Mouse (Mus musculus) neural tube, embryonic 14.5 days (tissue): ENCODE results near the gene Alkbh5. TPM values are rescaled to one million over a fixed set of nuclear protein-coding genes. Genes with fewer than 3 reads are reported as not detected.

ENCODE experiments used
- ATAC-seq: fragments of 200-750 bp; cut with Nextera tagmentation; 2 replicates; pipeline ENCODE4 v1.8.0; 2017; ENCODE audit warnings: low read depth, mild to moderate bottlenecking, moderate TSS enrichment, moderate library complexity
- H3K27ac ChIP-seq: fragments of 300-500 bp; sonication (generic); 2 replicates; pipeline ENCODE4 v1.5.1; 2014; ENCODE audit warnings: low read depth, mild to moderate bottlenecking, control low read depth, low read length, moderate library complexity, mixed read lengths
- H3K27me3 ChIP-seq: fragments of 300-500 bp; sonication (generic); 2 replicates; pipeline ENCODE4 v1.6.1; 2014; ENCODE audit warnings: low read length; ENCODE audit not compliant: control insufficient read depth, insufficient read depth
- H3K36me3 ChIP-seq: fragments of 300-500 bp; sonication (generic); 2 replicates; pipeline ENCODE4 v1.6.1; 2014; ENCODE audit warnings: low read length, mixed read lengths; ENCODE audit not compliant: control insufficient read depth, insufficient read depth
- H3K4me1 ChIP-seq: fragments of 300-500 bp; sonication (generic); 2 replicates; pipeline ENCODE4 v1.6.1; 2014; ENCODE audit warnings: low read length; ENCODE audit not compliant: control insufficient read depth, insufficient read depth
- H3K4me2 ChIP-seq: fragments of 300-500 bp; sonication (generic); 2 replicates; pipeline ENCODE4 v1.6.1; 2014; ENCODE audit warnings: mild to moderate bottlenecking, low read depth, low read length, control low read depth
- H3K4me3 ChIP-seq: fragments of 300-500 bp; sonication (generic); 2 replicates; pipeline ENCODE4 v1.5.1; 2014; ENCODE audit warnings: low read depth, low read length, control low read depth, mixed read lengths
- H3K9ac ChIP-seq: fragments of 300-500 bp; sonication (generic); replicated peaks from 2 replicates; pipeline ENCODE4 v1.6.1; 2014; ENCODE audit warnings: low read depth, mild to moderate bottlenecking, control low read depth, low read length, mixed read lengths
- H3K9me3 ChIP-seq: fragments of 300-500 bp; sonication (generic); 2 replicates; pipeline ENCODE4 v1.6.1; 2016; ENCODE audit warnings: low read length; ENCODE audit not compliant: control insufficient read depth
- WGBS: fragments of 180-500 bp; shearing (Covaris S2); extraction: QIAGEN DNeasy Blood & Tissue Kit; methylation state at CpG from one replicate; pipeline ENCODE4 v1.1.7; 2014; 5-methylcytosine and 5-hydroxymethylcytosine counted together
- polyA plus RNA-seq: library from polyadenylated mRNA; unstranded; fragments of >200 nt; fragmentation: Nextera tagmentation; extraction: Ambion mirVana; gene quantifications from 2 replicates; pipeline ENCODE4 v1.2.1, GENCODE M21; 2014

Gene Alkbh5
- polyA plus RNA-seq, result 17.0 and 19.9 TPM in 2 replicates

DNA sequence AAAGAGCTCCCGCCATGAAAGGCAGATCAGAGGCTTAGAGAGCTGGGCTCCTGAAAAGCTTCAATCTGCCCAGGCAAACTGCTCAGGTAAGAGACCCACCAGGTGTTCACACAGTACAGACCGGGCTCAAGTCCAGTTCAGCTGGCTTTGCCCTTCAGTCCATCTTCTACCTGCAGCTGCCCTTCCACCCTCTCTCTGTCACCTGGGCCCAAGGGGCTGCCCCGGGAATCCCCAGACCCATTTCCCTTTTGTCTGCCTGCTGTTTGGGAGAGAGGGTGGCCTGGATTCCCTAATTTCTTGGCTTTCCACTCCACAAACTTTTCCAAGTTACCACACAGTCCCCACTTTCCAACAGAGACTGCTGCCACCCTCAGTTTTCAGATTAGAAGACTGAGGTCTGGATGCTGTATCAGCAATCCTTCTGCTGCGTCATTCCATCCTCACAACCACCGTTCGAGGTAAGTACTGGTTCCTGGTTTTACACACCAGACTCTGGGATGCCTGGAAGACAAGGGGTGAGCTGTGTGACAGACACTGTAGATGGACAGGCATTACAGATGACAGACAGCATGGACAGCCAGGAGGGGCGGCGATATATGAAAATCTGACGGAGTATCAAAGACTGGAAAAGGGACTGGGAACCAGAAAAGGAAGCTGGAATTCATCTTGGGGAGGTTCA lies at the start of gene Alkbh5:
Gene Alkbh5, plus strand, starts transcription at position 202 of the 679 bp plus-strand sequence.
- H3K9me3 ChIP-seq, result no peaks in the 10 kb centered on the region
- H3K9ac ChIP-seq, result peak within 1 kb of the TSS; percentile 80
- WGBS, result 18% methylated on average over 9 of the region's 9 CpGs
- H3K4me3 ChIP-seq, result peak within 1 kb of the TSS; percentile 97
- H3K36me3 ChIP-seq, result no peaks in the 10 kb centered on the region
- peak within 1 kb of the TSS; percentile 99 for H3K4me2 ChIP-seq
- ATAC-seq, result no peak
- peak within 1 kb of the TSS; percentile 96 for H3K27ac ChIP-seq
- no peaks in the 10 kb centered on the region for H3K27me3 ChIP-seq
- H3K4me1 ChIP-seq, result peaks cover 32% of the 10 kb centered on the region

DNA sequence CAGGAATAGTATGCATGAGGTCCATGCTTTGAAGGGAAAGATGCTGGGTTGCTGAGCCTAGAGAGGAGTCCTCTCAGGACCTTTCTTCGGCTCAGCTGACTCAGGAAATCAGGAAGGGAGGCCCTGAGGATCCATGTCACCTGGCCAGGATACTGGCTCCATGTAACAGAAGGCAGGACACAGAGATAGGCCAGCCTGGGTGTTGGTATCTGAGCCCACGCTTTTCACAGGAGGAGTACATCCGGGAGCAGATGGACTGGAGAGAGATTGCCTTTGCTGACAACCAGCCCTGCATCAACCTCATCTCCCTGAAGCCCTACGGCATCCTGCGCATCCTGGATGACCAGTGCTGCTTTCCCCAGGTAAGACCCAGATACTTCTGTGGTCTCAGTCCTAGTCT lies 43.5 kb upstream of the Alkbh5 start:
- H3K36me3 ChIP-seq, result no peaks in the 10 kb centered on the region
- H3K4me1 ChIP-seq, result no peaks in the 10 kb centered on the region
- 89% methylated on average over 5 of the region's 5 CpGs for WGBS
- no peak overlapping the region for H3K27ac ChIP-seq
- H3K4me3 ChIP-seq, result no peak overlapping the region
- ATAC-seq, result no peak
- no peaks in the 10 kb centered on the region for H3K9me3 ChIP-seq
- H3K4me2 ChIP-seq, result no peak overlapping the region
- no peak overlapping the region for H3K9ac ChIP-seq
- no peaks in the 10 kb centered on the region for H3K27me3 ChIP-seq

- no peaks in the 10 kb centered on the region for H3K27me3 ChIP-seq
- 72% methylated on average over 2 of the region's 2 CpGs for WGBS
- no peaks in the 10 kb centered on the region for H3K4me1 ChIP-seq
- no peak for ATAC-seq
- H3K27ac ChIP-seq, result no peak overlapping the region
- no peaks in the 10 kb centered on the region for H3K9me3 ChIP-seq
- no peak overlapping the region for H3K4me2 ChIP-seq
- no peak overlapping the region for H3K9ac ChIP-seq
- no peaks in the 10 kb centered on the region for H3K36me3 ChIP-seq
- no peak overlapping the region for H3K4me3 ChIP-seq
These were observed 40.5 kb upstream of the Alkbh5 start for GRCm38 (mm10) chr11:60495692-60496091.

- Histone ChIP-seq H3K9me3 (no peaks in the 10 kb centered on the region), H3K9ac (no peak overlapping the region), H3K36me3 (no peaks in the 10 kb centered on the region), H3K4me3 (no peak overlapping the region), H3K4me2 (no peak overlapping the region), H3K27ac (no peak overlapping the region), H3K4me1 (0 out of 2 replicates have a peak, but pooled peaks cover 7% of the 10 kb centered on the region), H3K27me3 (no peaks in the 10 kb centered on the region; the same call in 1 of the 2 replicates)
- 84% methylated on average over 13 of the region's 13 CpGs for WGBS
- no peak for ATAC-seq
These were observed 28.9 kb upstream of the Alkbh5 start for GRCm38 (mm10) chr11:60507281-60507680.

DNA sequence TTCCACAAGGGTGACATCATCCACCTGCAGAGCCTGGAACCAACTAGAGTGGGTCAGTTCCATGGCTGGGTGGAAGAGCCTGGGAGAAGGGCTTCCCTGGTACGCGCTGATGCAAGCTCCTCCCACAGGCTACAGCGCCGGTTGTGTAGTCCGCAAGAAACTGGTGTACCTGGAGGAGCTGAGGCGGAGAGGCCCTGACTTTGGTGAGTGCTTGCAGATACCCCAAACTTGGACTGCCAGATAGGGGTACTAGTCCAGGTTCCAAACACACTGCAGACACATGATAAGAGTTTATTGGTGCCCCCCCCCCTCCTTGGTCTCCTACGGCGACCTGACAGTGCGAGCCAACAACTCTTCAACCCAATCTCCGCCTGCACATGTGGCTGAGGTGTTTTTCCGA lies 27.2 kb upstream of the Alkbh5 start:
- H3K4me1 ChIP-seq, result 0 out of 2 replicates have a peak, but pooled peaks cover 7% of the 10 kb centered on the region
- no peak for ATAC-seq
- no peak overlapping the region for H3K9ac ChIP-seq
- no peak overlapping the region for H3K27ac ChIP-seq
- no peaks in the 10 kb centered on the region for H3K36me3 ChIP-seq
- no peaks in the 10 kb centered on the region for H3K9me3 ChIP-seq
- H3K4me2 ChIP-seq, result peak overlapping the region; percentile 56
- H3K4me3 ChIP-seq, result peak overlapping the region; percentile 22; the same call in 1 of the 2 replicates
- 6% methylated on average over 11 of the region's 11 CpGs for WGBS
- H3K27me3 ChIP-seq, result no peaks in the 10 kb centered on the region; the same call in 1 of the 2 replicates

GRCm38 (mm10) chr11:60509500-60509899 lies 26.7 kb upstream of the Alkbh5 start:
- Histone ChIP-seq H3K9ac (peak overlapping the region; percentile 34), H3K36me3 (no peaks in the 10 kb centered on the region), H3K27me3 (no peaks in the 10 kb centered on the region; the same call in 1 of the 2 replicates), H3K4me1 (0 out of 2 replicates have a peak, but pooled peaks cover 7% of the 10 kb centered on the region), H3K27ac (no peak overlapping the region), H3K4me3 (peak overlapping the region; percentile 22), H3K4me2 (peak overlapping the region; percentile 56), H3K9me3 (no peaks in the 10 kb centered on the region)
- no peak for ATAC-seq
- 1% methylated on average over 25 of the region's 25 CpGs for WGBS

DNA sequence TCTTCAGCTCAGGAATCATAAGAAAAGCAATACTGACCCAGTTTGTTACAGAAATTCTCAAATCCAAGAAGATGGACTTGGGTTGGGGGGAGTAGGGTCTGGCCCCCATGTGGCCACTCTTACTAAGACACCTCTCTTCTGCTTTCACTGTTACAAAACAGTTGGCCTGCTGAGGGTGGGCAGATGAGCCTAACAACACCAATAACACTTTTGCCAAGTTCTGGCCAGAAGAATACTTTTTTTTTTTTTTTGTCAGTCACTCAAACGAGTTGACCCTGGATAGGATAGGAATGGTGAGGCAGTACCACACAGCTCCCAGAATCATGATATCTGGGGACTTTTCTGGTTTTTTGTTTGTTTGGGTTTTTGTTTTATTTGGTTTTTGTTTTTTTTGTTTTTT lies 24.3 kb upstream of the Alkbh5 start:
- WGBS, result 83% methylated on average over 1 of the region's 1 CpGs
- no peak for ATAC-seq
- no peaks in the 10 kb centered on the region for H3K9me3 ChIP-seq
- no peak overlapping the region for H3K27ac ChIP-seq
- H3K4me1 ChIP-seq, result 0 out of 2 replicates have a peak, but pooled peaks cover 7% of the 10 kb centered on the region
- H3K27me3 ChIP-seq, result no peaks in the 10 kb centered on the region; the same call in 1 of the 2 replicates
- no peak overlapping the region for H3K4me3 ChIP-seq
- no peak overlapping the region for H3K9ac ChIP-seq
- H3K36me3 ChIP-seq, result no peaks in the 10 kb centered on the region
- H3K4me2 ChIP-seq, result no peak overlapping the region

DNA sequence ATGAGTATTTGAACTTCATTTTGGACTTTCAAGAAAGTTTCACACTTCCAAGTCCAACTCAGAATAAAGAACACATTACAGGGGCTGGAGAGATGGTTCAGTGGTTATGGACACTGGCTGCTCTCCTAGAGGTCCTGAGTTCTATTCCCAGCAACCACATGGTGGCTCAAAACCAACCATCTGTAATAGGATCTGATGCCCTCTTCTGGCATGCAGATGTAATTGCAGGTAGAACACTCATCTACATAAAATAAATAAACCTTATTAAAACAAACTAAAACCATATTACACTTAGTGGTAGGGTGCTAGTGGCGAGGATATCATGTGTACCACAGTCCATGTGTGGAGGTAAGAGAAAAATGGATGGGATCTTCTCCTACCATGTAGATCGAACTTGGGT lies 23.7 kb upstream of the Alkbh5 start:
- Histone ChIP-seq H3K4me3 (no peak overlapping the region), H3K9me3 (no peaks in the 10 kb centered on the region), H3K9ac (no peak overlapping the region), H3K4me1 (0 out of 2 replicates have a peak, but pooled peaks cover 7% of the 10 kb centered on the region), H3K27me3 (no peaks in the 10 kb centered on the region; the same call in 1 of the 2 replicates), H3K4me2 (no peak overlapping the region), H3K27ac (no peak overlapping the region), H3K36me3 (no peaks in the 10 kb centered on the region)
- no peak for ATAC-seq
- WGBS, result 77% methylated on average over 2 of the region's 2 CpGs

- no peaks in the 10 kb centered on the region for H3K9me3 ChIP-seq
- 79% methylated on average over 2 of the region's 2 CpGs for WGBS
These were observed 21.2 kb upstream of the Alkbh5 start for GRCm38 (mm10) chr11:60514941-60515340.

More at GRCm38 (mm10) chr11:60514941-60515340, 21.2 kb upstream of the Alkbh5 start:
- no peak for ATAC-seq
- Histone ChIP-seq H3K27ac (no peak overlapping the region), H3K9ac (no peak overlapping the region), H3K27me3 (no peaks in the 10 kb centered on the region), H3K4me1 (no peaks in the 10 kb centered on the region), H3K4me3 (no peak overlapping the region), H3K36me3 (no peaks in the 10 kb centered on the region), H3K4me2 (no peak overlapping the region)
